Mouse (Mus musculus) macrophage (primary cell): ENCODE data around the gene Ankrd24. TPM values are rescaled to one million over a fixed set of nuclear protein-coding genes. Genes with fewer than 3 reads are reported as not detected.
"Not testable (repeated sequence)": the region's sequence is repeated elsewhere in the genome, so short reads cannot be mapped to it uniquely, and the experiment has no call there.

Experiments used
- H3K27ac ChIP-seq: fragments of 350-480 bp; formaldehyde crosslinking; 2 replicates; pipeline ENCODE4 v1.9.0; 2021
- H3K36me3 ChIP-seq: fragments of 350-480 bp; formaldehyde crosslinking; 2 replicates; pipeline ENCODE4 v1.9.0; 2021; ENCODE audit errors: inconsistent target
- H3K4me3 ChIP-seq: fragments of 350-480 bp; formaldehyde crosslinking; 2 replicates; pipeline ENCODE4 v1.9.0; 2021; ENCODE audit errors: inconsistent target
- H3K79me2 ChIP-seq: fragments of 350-480 bp; formaldehyde crosslinking; 2 replicates; pipeline ENCODE4 v1.9.0; 2021; ENCODE audit errors: inconsistent target
- WGBS: methylation state at CpG from one replicate; pipeline ENCODE4 v1.1.7; 2026; ENCODE audit warnings: inconsistent platforms; ENCODE audit not compliant: missing documents; 5-methylcytosine and 5-hydroxymethylcytosine counted together
- polyA plus RNA-seq: library from polyadenylated mRNA; stranded (reverse); fragments of 250-400 nt; gene quantifications from 3 replicates; pipeline ENCODE4 v1.2.4, GENCODE M21; 2018; ENCODE audit warnings: inconsistent platforms

The Ankrd24 gene
- polyA plus RNA-seq, 1 experiment from 2014 or later: 12.0 TPM

GRCm38 (mm10) chr10:81626101-81626993 lies 2.0 kb upstream of the Ankrd24 start:
- H3K36me3 ChIP-seq: no peaks in the 10 kb centered on the region; the same call in 1 of the 2 replicates
- H3K27ac ChIP-seq: peak overlapping the region; percentile 93
- 91% methylated on average over 22 of the region's 22 CpGs for WGBS
- H3K79me2 ChIP-seq: peaks cover 8% of the 10 kb centered on the region; the same call in 1 of the 2 replicates
- peak overlapping the region; percentile 81 for H3K4me3 ChIP-seq

GRCm38 (mm10) chr10:81626994-81627835 lies 1.1 kb upstream of the Ankrd24 start, which contains the start of gene Sirt6:
Gene Sirt6 (minus strand): TSS chr10:81627797.
- Histone ChIP-seq H3K27ac (peak within 1 kb of the TSS; percentile 93), H3K4me3 (peak within 1 kb of the TSS; percentile 81), H3K36me3 (no peaks in the 10 kb centered on the region; the same call in 1 of the 2 replicates), H3K79me2 (peaks cover 8% of the 10 kb centered on the region; the same call in 1 of the 2 replicates)
- 5% methylated on average over 40 of the region's 40 CpGs for WGBS

GRCm38 (mm10) chr10:81627836-81628220 lies 512 bp upstream of the Ankrd24 start:
- Histone ChIP-seq H3K36me3 (no peaks in the 10 kb centered on the region; the same call in 1 of the 2 replicates), H3K27ac (peak overlapping the region; percentile 93), H3K4me3 (peak overlapping the region; percentile 81), H3K79me2 (peaks cover 8% of the 10 kb centered on the region; the same call in 1 of the 2 replicates)
- 27% methylated on average over 7 of the region's 7 CpGs for WGBS

- 9% methylated on average over 37 of the region's 37 CpGs for WGBS
- Histone ChIP-seq H3K36me3 (no peaks in the 10 kb centered on the region), H3K4me3 (peak overlapping the region; percentile 22; the same call in 1 of the 2 replicates), H3K27ac (no peak overlapping the region), H3K79me2 (no peaks in the 10 kb centered on the region)
These were observed 5.1 kb downstream of the Ankrd24 start for GRCm38 (mm10) chr10:81633253-81634099.

GRCm38 (mm10) chr10:81636338-81636737 lies 8.0 kb downstream of the Ankrd24 start:
- Histone ChIP-seq H3K79me2 (no peaks in the 10 kb centered on the region), H3K27ac (no peak overlapping the region), H3K36me3 (no peaks in the 10 kb centered on the region), H3K4me3 (no peak overlapping the region)
- 36% methylated on average over 8 of the region's 8 CpGs for WGBS

GRCm38 (mm10) chr10:81638101-81638500 lies 9.8 kb downstream of the Ankrd24 start:
- H3K36me3 ChIP-seq: no peaks in the 10 kb centered on the region
- H3K27ac ChIP-seq: no peak overlapping the region
- WGBS: 82% methylated on average over 6 of the region's 6 CpGs
- no peaks in the 10 kb centered on the region for H3K79me2 ChIP-seq
- no peak overlapping the region for H3K4me3 ChIP-seq

GRCm38 (mm10) chr10:81640825-81641224 lies 12.5 kb downstream of the Ankrd24 start:
- not testable (repeated sequence) for H3K79me2 ChIP-seq, H3K4me3 ChIP-seq, H3K36me3 ChIP-seq, H3K27ac ChIP-seq
- 92% methylated on average over 3 of the region's 4 CpGs for WGBS

GRCm38 (mm10) chr10:81641566-81641965 lies 13.2 kb downstream of the Ankrd24 start:
- no peak overlapping the region for H3K27ac ChIP-seq
- 96% methylated on average over 2 of the region's 2 CpGs for WGBS

GRCm38 (mm10) chr10:81641978-81642647 lies 13.8 kb downstream of the Ankrd24 start:
- H3K4me3 ChIP-seq: no peak overlapping the region; the same call in 1 of the 2 replicates
- no peaks in the 10 kb centered on the region for H3K79me2 ChIP-seq
- H3K36me3 ChIP-seq: no peaks in the 10 kb centered on the region
- no peak overlapping the region for H3K27ac ChIP-seq
- WGBS: 89% methylated on average over 8 of the region's 8 CpGs

More at GRCm38 (mm10) chr10:81641566-81641965, 13.2 kb downstream of the Ankrd24 start:
- Histone ChIP-seq H3K4me3 (no peak overlapping the region), H3K36me3 (no peaks in the 10 kb centered on the region), H3K79me2 (no peaks in the 10 kb centered on the region)

GRCm38 (mm10) chr10:81642648-81643448 lies 14.5 kb downstream of the Ankrd24 start:
- Histone ChIP-seq H3K36me3 (no peaks in the 10 kb centered on the region), H3K4me3 (peak overlapping the region; percentile 62), H3K27ac (peak overlapping the region; percentile 58), H3K79me2 (no peaks in the 10 kb centered on the region)
- 26% methylated on average over 19 of the region's 24 CpGs for whole genome bisulfite sequencing

- Histone ChIP-seq H3K36me3 (no peaks in the 10 kb centered on the region), H3K27ac (peak overlapping the region; percentile 43), H3K79me2 (no peaks in the 10 kb centered on the region), H3K4me3 (peak overlapping the region; percentile 62)
- under 1% methylated on average over 64 of the region's 75 CpGs for WGBS
These were observed 15.2 kb downstream of the Ankrd24 start for GRCm38 (mm10) chr10:81643449-81644055.

- H3K79me2 ChIP-seq: no peaks in the 10 kb centered on the region
- 63% methylated on average over 2 of the region's 2 CpGs for whole genome bisulfite sequencing
- H3K4me3 ChIP-seq: peak overlapping the region; percentile 48
- H3K27ac ChIP-seq: peak overlapping the region; percentile 43
- H3K36me3 ChIP-seq: no peaks in the 10 kb centered on the region
These were observed 15.8 kb downstream of the Ankrd24 start for GRCm38 (mm10) chr10:81644162-81644561.
